Mouse (Mus musculus): ENCODE data around the gene Defb38.

Defb38 gene

GRCm38 (mm10) chr8:19026466-19026865 lies at the start of gene Defb38:
Defb38 (minus strand) TSS chr8:19026566.
- DNase-seq (ENCODE audit: low read depth, low spot score): no peak

DNA sequence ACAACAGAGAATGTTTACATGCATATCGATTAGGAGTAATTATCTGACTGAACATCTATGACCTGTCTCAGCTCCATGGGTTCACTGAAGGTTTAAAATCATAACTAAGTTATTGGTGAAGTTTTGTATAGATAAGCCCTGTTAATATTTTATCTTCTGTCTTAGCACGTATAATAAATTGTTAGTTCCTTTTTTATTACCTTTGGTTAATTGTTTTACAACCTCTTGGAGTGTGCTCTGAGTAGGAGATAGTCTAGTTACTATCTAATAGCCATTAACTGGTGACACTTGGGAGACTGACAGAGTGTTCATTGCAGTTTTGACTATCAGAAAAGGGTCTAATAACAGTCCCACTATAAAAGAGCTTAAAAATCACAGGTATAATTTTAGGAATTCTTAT lies 39.6 kb upstream of the Defb38 start:
- DNase-seq (ENCODE audit: low read depth, low spot score): no peak

GRCm38 (mm10) chr8:19064710-19065109 lies 38.3 kb upstream of the Defb38 start, which contains the start of gene Defb39:
Defb39 (minus strand) TSS chr8:19064810.
- no peak for DNase-seq (ENCODE audit: low read depth, low spot score)

- no peak for DNase-seq (ENCODE audit: low read depth, low spot score)
Measured at GRCm38 (mm10) chr8:19062891-19063290, 36.5 kb upstream of the Defb38 start.

DNA sequence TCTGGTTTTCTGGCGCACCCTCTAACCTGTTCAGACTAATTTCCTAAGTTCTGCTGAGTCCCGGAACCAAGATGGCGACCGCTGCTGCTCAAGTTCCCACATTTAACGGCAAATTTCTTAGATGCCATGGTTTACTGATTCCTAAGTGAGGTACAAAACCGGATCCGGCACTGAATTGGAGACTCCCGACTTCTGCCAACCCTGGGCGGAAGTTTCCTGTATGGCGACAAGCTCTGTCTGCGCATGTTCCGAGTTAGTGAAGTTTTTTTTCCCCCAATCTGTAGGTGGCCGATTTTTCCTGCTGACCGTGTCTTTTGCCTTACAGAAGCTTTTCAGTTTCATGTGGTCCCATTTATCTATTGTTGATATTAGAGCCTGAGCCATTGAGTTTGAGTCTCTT lies 18.9 kb upstream of the Defb38 start:
- DNase-seq (ENCODE audit: low read depth, low spot score): no peak
